Mouse (Mus musculus) erythroblast, embryonic 14.5 days (primary cell): ENCODE measurements around the gene 1700018B08Rik.

Source experiments
- GATA1 ChIP-seq: IDR thresholded peaks from 2 replicates; pipeline ENCODE4 v1.6.1; 2012; ENCODE audit warnings: low read length, inconsistent platforms, mixed read lengths
- TAL1 ChIP-seq: IDR thresholded peaks from 3 replicates; pipeline ENCODE4 v1.6.1; 2012; ENCODE audit warnings: low read length, inconsistent platforms, mixed read lengths

DNA sequence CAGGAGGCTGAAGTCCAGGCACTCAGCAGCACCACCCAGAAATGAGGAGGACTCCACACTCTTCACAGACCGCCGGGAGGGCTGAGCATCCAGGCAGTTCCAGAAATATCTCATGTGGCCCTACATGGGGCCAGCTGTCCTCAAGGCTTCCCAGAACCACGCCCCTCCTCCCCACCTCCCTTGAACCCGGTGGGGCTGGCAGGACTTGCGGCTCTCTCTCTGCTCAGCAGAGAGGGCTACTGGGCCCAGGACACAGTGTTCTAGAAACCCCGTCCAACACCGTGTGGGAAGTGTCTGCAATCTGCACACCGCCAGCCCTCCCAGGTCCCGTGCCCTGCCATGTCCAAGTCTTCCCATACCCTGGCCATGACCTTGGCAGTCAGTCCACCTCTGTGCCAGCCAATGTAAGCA, 18.8 kb upstream of the 1700018B08Rik start:
- no peak for TF ChIP-seq TAL1
- TF ChIP-seq GATA1: no peak
